Mouse (Mus musculus) monocyte, adult 2 months (primary cell): ENCODE results near the gene Ptpra.
A peak's percentile ranks its signal among the peaks of the same experiment; 100 is the strongest.
"Not testable (repeated sequence)": the region's sequence is repeated elsewhere in the genome, so short reads cannot be mapped to it uniquely, and the experiment has no call there.

ENCODE experiments used
- DNase-seq, 2 experiments: peaks; one replicate each; pipeline ENCODE4 v3.0.0; 2022; ENCODE audit warnings: low spot score in 2 of 2, low read depth in 1 of 2

Gene Ptpra

DNA sequence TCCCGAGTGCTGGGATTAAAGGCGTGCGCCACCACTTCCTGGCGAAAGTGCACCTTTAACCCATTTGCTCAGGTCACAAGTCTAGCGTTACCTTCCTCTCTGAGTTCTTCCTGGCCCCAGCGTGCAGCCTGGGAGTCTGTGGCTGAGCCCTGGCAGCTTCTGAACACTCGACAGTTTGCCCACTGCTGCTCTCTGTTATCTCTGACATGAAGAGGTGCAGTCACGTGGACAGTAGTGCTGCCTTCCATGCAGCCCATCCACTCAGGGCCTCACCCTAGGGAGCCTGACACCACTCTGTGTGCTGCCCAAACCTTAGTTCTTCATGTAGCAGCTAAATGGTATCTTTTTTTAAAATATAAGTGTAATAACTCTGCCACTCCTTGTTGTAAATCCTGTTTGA is 96.9 kb downstream of the Ptpra start:
- DNase-seq, result no peak

DNA sequence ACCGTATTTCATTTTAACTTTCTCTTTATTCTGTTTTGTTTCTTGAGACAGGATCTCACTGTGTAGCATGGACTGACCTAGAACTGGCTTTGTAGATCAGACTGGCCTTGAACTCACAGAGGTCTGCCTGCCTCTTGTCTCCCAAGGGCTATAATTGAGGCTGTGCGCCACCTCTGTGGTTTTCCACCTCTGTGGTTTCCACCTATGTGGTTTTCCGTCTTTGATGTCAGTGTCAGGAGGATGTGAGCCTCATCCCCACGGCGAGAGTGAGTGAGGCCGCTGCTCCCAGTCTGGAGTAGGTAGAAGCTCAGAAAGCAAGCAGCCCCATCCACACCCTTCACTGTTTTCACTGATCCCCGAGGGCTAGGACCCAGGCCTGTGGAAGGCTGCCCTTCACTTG is 104.8 kb downstream of the Ptpra start:
- DNase-seq, result no peak

DNA sequence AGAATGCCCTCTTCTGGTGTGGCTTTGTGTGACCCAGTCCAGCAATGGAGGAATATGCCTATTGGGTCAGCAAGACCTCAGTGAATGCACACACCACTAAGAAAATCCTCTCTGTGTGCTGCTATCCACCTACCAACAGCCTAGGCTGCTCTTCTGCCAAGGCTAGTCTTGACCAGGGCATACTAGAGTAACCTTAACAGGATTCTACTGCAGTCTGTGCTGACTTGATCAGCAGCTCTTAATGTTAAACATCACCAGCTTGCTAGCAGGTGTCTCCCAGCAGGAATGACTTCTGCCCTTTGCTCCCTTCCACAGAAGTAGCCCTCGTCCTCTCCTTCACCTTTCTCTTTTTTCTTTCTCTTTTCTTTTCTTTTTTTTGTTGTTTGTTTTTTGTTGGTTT is 106.2 kb downstream of the Ptpra start:
- DNase-seq, result no peak

DNA sequence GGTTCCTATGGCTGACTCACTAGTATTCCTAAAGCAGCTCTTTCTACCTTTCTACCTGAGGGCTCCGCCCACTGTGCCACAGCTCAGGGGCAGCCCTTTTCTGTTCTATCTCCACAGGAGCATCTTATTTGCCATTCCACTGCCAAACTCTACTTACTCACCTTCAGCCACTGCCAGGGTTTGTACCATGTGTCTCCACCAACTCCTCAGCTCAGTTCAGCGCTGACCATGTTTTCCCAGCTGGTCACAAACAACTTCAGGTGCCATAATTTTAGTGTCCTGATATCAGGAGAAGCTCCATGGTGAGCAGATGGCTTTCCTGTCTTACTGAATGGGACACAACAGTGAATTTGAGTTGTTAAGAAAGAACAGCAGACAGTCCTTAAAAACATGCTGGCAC is 107.4 kb downstream of the Ptpra start:
- DNase-seq, result no peak

DNA sequence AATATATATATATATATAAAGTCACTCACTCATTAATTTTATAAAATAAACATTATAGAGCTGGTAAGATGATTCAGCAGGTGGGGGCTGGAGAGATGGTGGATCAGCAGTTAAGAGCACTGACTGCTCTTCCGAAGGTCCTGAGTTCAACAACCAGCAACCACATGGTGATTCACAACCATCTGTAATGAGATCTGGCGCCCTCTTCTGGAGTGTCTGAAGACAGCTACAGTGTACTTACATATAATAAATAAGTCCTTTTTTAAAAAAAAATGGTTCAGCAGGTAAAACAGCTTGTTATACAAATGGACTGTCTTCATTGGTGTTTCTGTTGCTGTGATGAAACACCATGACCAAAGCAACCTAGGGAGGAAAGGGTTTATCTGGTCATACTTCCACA is 107.9 kb downstream of the Ptpra start:
- DNase-seq, result no peak

DNA sequence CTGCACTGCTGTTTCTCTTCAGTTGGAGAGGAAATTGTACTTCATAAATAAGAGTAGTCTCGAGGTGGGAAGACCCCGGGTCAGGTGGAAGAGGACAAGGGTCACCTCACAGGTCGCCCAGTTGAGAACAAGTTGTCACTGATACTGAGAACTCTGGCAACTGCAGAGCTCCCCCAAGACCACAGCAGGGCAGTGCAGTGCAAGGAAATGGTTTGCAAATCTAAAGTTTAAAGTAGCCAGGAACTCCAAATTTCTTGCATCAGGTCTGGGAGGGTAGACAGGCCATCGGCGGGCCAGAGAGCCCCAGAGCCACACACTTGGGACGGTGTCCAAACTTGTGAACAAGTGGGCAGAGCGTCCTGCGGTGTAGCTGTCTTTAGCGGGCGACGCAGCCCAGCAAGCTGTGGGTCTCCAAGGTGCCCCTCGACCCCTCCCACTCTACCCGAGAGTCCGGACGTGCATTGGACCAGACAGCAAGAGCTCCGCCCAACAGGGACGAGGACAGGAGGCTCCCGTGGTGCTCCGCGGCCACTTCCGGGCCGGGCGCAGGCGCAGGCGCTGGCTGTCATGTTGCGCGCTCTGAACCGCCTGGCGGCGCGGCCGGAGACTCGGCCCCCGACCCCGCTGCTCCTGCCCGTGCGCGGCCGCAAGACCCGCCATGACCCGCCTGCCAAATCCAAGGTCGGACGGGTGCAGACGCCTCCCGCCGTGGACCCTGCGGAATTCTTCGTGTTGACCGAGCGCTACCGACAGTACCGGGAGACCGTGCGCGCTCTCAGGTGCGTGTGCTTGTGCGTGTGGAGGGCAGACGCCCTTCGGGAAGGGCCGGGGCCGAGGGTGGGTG is 113.4 kb downstream of the Ptpra start, which contains the start of gene Mrps26:
Gene Mrps26, plus strand, starts transcription at position 531 of the 844 bp plus-strand sequence.
- peak; percentile 70 to 78 for DNase-seq

DNA sequence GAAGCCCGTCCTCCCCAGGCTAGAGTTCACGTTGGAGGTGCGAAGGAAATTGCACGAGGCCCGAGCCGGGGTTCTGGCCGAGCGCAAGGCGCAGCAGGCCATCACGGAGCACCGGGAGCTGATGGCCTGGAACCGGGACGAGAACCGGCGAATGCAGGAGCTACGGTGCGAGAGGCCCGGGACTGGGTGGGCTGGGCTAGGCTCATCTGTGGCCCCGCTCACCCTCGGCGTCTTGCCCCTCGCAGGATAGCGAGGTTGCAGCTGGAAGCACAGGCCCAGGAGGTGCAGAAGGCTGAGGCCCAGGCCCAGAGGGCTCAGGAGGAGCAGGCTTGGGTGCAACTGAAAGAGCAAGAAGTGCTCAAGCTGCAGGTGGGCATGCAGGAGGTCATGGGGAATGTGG is 114.0 kb downstream of the Ptpra start:
- no peak for DNase-seq

DNA sequence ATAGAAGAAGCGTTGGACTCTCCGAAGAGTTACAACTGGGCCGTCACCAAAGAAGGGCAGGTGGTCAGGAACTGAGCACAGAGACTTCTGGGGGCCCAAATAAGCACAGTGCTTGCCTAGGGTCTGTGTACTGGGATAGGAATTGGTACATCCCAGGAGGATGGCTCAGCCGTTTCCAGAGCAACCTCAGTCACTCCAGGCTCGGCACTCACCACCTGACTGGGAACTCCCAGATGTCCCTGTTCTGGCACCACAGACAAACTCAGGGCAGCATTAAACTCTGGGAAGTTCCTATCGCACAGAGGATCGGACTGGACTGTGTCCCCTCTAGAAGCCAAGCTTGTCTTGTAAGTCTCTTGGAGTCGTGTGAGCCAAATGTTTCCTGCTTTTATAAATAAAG is 114.9 kb downstream of the Ptpra start:
- no peak for DNase-seq

DNA sequence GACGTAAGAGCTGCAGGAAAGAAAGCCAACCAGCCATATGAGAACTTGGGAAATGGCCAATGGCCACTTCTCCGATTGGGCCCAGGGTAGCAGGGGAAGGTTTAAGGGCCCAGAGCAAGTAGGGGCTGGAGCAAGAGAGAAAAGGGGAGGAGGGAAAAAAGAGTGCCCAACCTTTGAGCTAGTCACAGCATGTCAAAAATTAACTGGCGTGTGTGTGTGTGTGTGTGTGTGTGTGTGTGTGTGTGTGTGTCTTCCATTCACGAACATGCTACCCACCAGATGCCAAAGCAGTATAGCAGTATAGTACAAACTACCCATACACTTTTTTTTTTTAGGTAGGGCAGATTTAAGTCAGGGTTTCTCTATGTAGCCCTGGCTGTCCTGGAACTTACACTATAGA is 118.8 kb downstream of the Ptpra start:
- no peak for DNase-seq

DNA sequence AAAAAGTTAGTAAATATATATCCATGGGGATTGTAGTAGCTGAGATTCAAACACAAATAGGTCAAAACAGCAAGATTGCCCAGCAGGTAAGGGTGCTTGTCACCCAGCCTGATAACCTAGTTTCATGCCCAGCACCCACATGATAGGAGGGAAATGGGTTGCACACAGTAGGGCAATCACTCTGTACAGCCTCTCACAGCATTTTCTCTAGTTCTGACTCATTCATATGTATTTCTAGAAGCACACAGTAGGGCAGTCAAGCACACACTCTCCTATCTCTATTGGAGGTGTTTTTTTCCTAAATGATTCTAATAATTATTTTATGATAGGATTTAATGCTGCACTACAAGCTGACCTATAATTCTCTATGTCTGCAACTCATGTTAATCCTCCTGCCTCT is 119.8 kb downstream of the Ptpra start:
- no peak for DNase-seq

DNA sequence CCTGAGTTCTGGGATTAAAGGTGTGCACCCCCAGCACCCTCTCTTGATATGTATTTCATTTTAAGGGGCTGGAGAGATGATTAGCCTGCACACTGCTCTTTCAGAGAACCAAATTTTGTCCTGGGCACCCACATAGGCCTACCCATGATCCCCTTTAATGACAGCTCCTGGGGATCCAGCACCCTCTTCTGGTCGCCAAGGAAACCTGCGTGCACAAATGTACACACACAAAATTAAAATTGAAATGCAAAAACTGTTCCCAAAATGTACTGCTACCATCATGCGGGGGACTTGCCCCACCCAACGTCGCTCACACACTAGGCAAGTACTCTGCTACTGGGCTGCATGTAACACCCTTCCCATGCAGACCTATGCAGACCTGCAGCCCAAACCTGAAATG is 124.9 kb downstream of the Ptpra start:
- no peak for DNase-seq

DNA sequence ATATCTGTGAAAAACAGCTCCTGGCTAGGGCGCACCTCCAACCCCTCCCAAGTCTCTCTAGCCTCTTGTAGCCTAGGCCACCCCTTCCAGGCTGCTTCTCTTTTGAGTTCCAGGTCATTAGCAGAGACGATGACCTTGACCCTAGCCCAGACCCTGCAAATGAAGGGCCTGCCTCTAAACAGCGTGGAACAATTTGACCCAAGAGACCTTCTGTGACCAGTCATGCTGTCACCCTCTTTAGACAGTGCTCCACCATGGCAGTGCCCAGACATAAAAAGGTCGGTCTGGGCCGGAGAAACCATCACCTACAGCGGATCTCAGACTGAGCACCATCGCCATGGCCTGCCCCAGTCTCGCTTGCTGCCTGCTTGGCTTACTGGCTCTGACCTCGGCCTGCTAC is 125.8 kb downstream of the Ptpra start, which contains the start of gene Oxt:
Gene Oxt, plus strand, starts transcription at position 301 of the 400 bp plus-strand sequence.
- no peak for DNase-seq

DNA sequence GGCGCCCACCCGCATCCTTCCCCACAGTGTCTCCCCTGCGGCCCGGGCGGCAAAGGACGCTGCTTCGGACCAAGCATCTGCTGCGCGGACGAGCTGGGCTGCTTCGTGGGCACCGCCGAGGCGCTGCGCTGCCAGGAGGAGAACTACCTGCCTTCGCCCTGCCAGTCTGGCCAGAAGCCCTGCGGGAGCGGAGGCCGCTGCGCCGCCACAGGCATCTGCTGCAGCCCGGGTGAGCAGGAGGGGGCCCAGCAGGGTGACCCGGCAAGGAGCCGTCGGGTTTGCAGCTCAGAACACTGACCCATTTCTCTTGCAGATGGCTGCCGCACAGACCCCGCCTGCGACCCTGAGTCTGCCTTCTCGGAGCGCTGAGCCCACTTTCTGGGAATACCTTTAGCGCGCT is 126.5 kb downstream of the Ptpra start:
- not testable (repeated sequence) for DNase-seq

DNA sequence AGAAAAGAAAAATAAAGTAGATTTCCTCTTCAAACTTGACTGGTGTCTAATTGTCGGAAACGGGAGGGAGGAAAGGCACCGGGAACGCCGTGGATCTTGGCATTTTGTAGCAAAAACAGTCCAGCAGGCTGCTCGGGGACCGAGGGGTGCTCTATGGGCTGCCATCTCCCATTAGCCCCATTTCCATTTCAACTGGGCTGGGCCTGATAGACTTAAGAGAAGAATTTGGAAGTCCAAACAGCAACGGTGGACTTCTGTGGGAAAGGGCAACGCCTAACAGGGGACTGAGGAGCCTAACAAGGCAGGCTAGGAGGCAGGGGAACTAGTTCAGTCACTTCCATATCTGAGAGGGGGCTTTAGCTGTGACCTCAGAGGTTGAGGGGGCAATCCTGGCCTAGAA is 126.9 kb downstream of the Ptpra start:
- DNase-seq, result no peak

DNA sequence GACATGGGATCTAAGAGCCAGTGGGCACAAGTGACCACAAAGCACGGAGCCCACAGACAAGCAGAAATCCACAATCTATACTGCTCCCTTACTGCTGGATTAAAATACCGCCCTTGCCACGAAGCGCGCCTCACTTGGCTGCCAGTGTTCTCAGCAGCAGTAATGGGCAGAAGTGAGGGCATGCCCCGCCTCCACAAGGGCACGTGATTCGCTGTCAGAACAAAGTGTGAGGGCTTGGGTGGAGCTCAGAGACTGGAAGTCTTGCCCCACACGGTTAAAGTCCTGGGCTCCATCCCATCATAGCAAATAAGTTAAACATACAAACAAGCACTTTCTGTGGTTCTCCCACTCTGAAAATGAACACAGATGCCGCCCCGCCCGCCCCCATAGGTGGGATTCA is 127.6 kb downstream of the Ptpra start:
- DNase-seq, result peak; percentile 13 to 48

DNA sequence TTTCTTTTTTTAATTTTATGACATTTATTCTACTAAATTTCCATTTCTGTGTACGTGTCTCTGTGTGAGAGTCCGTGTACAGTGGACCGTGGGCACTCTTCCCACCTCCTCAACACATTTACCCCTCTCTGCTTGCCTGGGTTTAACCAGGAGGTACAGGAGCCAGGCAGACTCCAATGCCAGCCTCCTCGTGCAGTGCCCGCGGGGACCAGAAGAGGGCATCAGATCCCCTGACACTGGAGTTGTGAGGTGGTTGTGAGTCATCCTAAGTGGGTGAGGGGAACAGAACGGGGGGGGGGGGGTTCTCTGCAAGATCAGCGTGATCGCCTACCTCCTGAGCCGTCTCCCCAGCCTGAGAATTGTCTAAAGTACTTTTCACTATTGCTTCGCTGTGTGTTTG is 128.1 kb downstream of the Ptpra start:
- peak; percentile 24 to 50 for DNase-seq

DNA sequence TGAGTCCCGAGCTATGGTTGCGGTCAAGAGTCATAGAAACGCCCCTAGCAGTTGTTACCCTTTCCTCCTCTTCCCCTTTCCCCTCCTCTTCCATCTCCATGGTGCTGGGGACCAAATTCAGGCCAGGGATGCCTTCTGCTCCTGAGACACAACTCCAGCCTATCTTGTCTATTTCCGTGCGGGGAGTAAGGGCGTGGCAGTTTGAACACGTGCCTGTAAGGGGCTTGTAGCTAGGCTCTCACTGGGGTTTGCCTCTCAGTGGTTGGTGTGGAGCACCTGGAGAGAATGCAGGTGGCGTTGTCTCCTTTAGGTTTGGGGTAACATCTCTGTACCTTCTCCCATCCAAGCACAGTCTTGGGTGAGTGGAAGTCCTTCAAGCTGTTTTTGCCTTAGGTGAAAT is 129.7 kb downstream of the Ptpra start:
- DNase-seq, result no peak

DNA sequence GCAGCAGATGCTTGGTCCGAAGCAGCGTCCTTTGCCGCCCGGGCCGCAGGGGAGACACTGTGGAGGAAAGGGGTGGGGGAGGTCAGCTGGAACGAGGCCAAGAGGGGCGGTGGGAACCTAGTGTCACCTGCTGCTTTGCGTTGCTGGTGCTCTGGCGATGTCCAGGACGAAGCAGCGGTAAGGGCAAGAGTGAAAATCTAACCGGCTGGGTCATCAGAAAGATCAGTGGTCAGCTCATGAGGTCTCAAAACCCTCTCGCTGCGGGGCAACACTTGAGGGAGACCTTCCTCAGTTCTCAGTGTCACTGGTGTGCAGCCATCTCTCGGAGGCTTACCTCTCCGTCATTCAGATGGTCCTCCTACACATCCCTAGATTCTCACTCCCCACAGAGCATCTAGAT is 131.1 kb downstream of the Ptpra start:
- DNase-seq, result no peak

DNA sequence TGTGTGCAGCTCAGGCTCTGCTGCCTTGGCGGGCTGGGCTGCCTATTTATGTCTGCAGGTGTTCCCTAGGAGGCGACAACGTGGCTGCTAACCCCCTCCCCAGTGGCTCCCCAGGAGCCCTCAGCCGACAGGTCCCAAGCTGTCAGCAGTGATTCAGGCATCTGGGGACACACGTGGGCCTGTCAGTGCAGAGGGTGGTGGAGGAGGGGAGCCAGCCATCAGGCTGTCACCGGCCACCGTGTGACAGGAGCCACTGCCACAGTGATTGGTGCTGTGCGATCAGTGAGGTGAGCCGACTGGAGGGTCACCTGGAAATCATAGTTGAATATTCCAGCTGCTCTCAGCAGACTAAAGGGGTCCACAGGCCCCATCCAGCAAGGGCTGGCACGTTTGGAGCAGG is 132.5 kb downstream of the Ptpra start, which contains the start of gene Avp:
Gene Avp, minus strand, starts transcription at position 3 of the 400 bp plus-strand sequence.
- DNase-seq, result no peak

DNA sequence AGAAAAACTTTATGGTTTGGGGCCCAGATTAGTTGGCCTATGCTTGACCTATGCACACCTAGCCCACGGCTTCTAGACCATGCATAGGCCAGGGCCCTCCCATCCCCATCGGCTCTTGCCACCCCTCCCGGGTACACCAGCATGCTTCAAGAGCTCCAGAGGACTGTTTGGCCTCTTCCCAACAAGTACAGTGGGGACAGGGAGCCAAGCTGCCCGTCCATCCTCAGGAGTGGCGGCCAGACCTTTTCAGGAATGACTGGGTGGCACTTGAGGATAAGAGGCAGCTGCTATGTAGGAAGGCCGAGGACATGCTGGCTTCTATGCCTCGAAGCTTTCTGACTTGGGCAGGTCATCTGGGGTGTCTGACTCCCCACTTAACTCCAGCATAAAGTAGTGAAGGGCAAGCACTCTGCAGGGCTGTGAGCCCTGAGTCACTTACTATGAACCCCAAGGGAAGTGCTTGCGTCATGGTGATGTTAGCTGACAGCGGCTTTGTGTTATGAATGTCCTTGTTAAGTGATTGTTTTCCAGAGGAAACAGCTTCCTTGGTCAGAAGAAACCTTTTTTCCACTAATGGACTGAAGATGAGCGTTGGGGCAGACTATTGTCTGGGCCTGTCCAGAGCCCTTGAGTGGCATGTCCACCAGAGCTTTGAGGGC is 134.0 kb downstream of the Ptpra start:
- DNase-seq, result no peak

DNA sequence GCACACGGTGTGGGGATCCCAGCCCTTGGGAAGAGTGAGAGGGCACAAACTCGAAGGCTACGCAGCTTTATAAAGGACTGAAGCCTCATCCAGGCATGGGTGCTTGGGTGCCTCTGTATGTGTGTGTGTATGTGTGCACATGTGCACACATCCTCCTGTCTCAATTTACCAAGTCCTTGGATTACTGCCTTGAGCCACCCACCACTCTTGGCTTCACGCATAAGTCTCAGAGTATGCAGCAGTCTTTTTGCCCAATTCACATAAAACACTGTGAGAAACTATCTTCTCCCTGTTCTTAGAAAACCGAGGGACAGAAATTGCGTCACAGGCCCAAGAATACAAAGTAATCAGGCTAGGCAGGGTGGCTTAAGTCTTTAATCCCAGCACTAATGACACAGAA is 135.9 kb downstream of the Ptpra start:
- no peak for DNase-seq

DNA sequence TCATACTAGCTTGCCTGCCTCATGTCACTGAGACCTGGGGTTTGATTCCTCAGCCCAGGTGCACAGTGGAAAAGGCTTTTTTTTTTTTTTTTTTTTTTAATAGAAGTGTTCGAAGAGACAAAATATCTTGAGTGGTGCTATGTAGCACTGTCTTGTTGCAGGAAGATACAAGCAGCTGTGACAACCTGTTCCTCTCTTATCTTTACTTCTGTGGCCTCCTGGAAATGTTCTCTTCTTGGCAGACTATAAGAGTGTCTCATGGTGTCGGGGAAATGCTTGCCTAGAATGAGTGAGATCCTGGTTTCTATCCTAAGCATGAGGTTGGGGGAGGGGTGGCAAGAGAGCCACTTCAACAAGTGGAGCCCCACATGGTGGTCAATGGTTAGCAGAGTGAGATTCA is 138.3 kb downstream of the Ptpra start:
- DNase-seq, result no peak

DNA sequence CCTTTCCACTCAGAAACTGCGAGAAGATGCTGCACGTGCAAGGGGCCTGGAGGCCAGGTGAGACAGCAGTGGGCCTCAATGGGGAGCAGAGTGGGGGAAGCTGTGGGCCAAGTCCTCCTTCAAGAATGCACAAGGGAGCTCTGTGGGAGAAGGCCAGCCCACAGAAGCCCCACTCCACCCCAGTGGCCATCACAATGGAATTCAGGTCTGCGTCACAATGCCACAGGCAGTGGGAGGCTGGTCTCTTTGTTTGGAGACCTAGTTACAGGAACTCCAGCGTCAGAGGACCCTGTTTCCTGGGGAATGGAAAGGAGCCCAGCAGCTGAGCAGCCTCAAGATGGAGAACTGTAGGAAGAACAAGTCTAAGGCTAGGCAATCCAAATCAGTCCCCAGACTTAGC is 139.1 kb downstream of the Ptpra start:
- no peak for DNase-seq
